Mouse (Mus musculus) R1 (cell line): ENCODE measurements at regions not wholly inside any gene's neighbourhood (a gene's known extent, or its start where the extent isn't known, plus 50 kb on each side); places are given as distances from the start of the nearest gene placed in this dataset.

Source experiments
- DNase-seq: peaks from one replicate; pipeline ENCODE4 v3.0.0-alpha.2; 2018; ENCODE audit warnings: low read depth, low spot score

DNA sequence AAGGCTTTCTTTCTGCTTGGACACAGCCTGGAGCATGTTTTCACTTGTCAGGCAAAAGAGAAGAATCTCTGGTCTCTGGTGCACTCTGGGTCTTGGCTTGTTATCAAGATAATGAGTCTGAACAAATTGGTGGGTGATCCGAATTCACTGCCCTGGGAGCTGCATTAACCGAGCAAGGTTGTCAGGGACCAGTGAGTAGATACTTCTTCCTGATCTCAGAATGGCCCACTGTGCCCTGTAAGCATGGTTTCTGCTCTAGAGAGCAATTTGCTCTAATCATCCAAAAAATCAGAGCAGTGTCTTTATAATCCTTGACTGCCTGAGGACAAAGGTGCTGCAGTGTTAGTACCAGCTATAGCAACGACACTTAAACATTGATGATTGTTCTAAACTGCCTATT is 97.2 kb upstream of the 1500015O10Rik start:
- DNase-seq, result no peak

- DNase-seq, result peak; percentile 56
Measured at GRCm38 (mm10) chr1:43635718-43636117, 94.7 kb upstream of the 1500015O10Rik start.

DNA sequence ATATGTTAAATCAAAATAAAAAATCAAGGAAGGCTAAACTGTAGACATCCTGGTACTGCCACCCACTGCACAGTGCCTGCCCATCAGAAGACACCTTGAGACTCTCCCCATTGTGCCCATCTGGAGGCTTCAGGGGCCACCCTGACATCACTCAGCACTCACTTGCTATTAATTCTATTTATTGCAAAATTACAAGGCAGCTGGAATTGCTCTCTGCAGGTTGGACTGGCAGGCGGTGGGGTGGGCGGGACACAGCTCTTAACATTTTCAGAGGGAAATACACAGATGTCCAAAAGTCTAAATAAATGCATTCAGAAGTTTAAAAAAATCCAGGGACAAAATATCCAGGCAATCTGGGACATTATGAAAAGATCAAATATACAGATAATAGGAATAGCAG is 92.4 kb upstream of the 1500015O10Rik start:
- DNase-seq, result no peak

- no peak for DNase-seq
Measured at GRCm38 (mm10) chr1:43672031-43672430, 58.4 kb upstream of the 1500015O10Rik start.
